Mouse (Mus musculus) lung, embryonic 14.5 days (tissue): ENCODE measurements around the gene Sfrp5. TPM values are rescaled to one million over a fixed set of nuclear protein-coding genes. Genes with fewer than 3 reads are reported as not detected.
A peak's percentile ranks its signal among the peaks of the same experiment; 100 is the strongest.

Experiments
- ATAC-seq: fragments of 200-750 bp; cut with Nextera tagmentation; 2 replicates; pipeline ENCODE4 v1.8.0; 2017; ENCODE audit warnings: mild to moderate bottlenecking, moderate TSS enrichment, moderate library complexity; ENCODE audit not compliant: insufficient read depth
- DNase-seq: peaks from one replicate; pipeline ENCODE4 v3.0.0-alpha.2; 2015
- H3K27ac ChIP-seq: fragments of 300-500 bp; sonication (generic); 2 replicates; pipeline ENCODE4 v1.5.1; 2014; ENCODE audit warnings: low read depth, mild to moderate bottlenecking, moderate library complexity
- H3K27me3 ChIP-seq: fragments of 300-500 bp; sonication (generic); 2 replicates; pipeline ENCODE4 v1.6.1; 2014; ENCODE audit warnings: low read length, control low read depth; ENCODE audit not compliant: insufficient read depth
- H3K36me3 ChIP-seq: fragments of 300-500 bp; sonication (generic); 2 replicates; pipeline ENCODE4 v1.6.1; 2014; ENCODE audit warnings: control low read depth; ENCODE audit not compliant: insufficient read depth
- H3K4me1 ChIP-seq: fragments of 300-500 bp; sonication (generic); 2 replicates; pipeline ENCODE4 v1.6.1; 2014; ENCODE audit warnings: antibody characterized with exemption, control low read depth; ENCODE audit not compliant: insufficient read depth
- H3K4me2 ChIP-seq: fragments of 300-500 bp; sonication (generic); 2 replicates; pipeline ENCODE4 v1.6.1; 2014; ENCODE audit warnings: mild to moderate bottlenecking
- H3K4me3 ChIP-seq: fragments of 300-500 bp; sonication (generic); 2 replicates; pipeline ENCODE4 v1.5.1; 2014; ENCODE audit warnings: low read depth, low read length
- H3K9ac ChIP-seq: fragments of 300-500 bp; sonication (generic); 2 replicates; pipeline ENCODE4 v1.6.1; 2014
- H3K9me3 ChIP-seq: fragments of 300-500 bp; sonication (generic); 2 replicates; pipeline ENCODE4 v1.6.1; 2016; ENCODE audit warnings: low read depth, low read length, control low read depth
- CTCF ChIP-seq: IDR thresholded peaks from 2 replicates; pipeline ENCODE4 v1.5.1; 2016; ENCODE audit warnings: antibody characterized with exemption, low read depth
- WGBS: fragments of 180-500 bp; shearing (Covaris S2); extraction: QIAGEN DNeasy Blood & Tissue Kit; methylation state at CpG from one replicate; pipeline ENCODE4 v1.1.7; 2014; 5-methylcytosine and 5-hydroxymethylcytosine counted together
- polyA plus RNA-seq: library from polyadenylated mRNA; unstranded; fragments of >200 nt; fragmentation: Nextera tagmentation; extraction: Ambion mirVana; gene quantifications from 2 replicates; pipeline ENCODE4 v1.2.1, GENCODE M21; 2014

Gene Sfrp5
- 0.28 and 1.0 TPM in 2 replicates for polyA plus RNA-seq

DNA sequence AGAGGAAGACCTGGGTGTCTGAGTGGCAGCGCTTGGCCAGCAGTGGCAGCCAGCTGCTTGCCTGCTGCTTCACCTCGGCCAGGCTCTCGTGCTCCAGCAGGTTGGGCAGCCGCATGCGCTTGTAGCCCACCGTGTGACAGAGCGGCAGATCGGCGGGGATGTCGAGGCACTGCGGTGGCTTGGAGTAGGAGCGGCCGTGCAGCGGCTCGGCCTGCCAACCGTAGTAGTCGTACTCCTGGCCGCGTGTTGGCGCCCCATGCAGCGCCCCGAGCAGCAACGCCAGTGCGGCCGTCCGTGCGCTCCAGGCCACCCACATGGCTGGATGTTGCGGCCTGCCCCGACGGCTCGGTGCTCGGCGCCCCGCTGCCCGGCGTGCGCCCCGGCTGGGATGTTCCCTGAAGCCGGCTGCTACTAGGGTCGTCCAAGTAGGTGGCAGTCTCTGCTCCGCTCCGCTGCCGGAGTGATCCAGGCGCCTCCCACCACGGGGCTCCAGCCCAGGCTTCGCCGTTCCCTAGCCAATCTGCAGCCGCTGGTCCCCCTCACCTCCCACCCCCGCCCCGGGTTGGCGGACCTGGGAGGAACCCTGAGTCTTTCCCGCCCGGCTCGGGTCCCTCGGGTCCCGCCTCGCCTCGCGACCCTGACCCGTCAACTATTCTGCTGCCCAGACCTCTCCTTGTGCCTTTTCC, at the start of gene Sfrp5:
Gene Sfrp5 (minus strand): TSS at position 557 of the 686 bp plus-strand sequence.
- ATAC-seq, result peak; percentile 52
- under 1% methylated on average over 57 of the region's 60 CpGs for WGBS
- H3K9ac ChIP-seq, result no peak within 1 kb of the TSS

DNA sequence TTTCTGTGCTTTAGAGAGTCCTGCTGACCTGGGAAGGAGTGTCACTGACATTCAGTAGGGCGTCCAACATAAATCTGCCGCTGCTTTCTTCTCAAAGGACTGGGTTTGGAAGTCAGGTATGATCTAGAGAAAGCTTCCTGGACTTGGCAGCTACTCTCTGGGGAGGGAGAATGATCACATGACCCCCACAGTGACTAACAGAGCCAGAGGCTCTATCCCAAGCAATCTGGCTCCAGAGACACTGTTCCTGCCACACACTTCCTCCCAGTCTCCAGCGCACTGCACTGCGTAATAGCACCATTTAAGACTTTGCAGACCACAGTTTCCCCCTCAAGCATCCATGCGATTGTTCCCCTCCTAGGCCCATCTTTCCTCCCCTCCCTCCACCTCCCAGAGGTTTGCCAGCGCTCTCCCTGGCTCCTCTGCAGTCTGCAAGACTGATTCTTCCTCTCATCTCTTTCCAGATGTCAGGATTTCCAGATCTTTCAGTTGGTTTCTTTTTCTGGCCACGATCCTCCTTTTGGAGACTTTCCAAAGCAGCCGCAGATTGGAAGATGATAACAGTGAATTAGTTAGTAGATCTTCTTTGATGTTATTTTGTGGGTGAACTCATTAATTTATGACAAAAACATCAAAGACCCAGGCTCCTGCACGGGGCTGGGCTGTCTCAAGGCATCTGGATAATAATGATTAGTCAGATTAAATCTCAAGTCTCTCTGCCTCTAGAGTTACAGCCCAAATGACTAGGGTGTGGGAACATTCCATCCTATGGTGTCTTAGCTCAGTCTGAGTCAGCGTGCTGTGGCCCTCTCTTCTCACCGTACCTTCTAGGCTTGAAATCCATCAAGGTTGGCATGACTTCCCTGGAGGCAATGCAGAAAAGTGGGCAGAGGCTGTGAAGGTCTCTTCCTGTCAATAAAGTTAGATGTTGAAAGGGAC, 48.2 kb upstream of the Sfrp5 start:
- 62% methylated on average over 11 of the region's 11 CpGs for WGBS
- Histone ChIP-seq H3K27ac (no peak overlapping the region), H3K9me3 (no peaks in the 10 kb centered on the region), H3K4me2 (no peak overlapping the region), H3K9ac (no peak overlapping the region), H3K27me3 (peaks cover 5% of the 10 kb centered on the region), H3K4me1 (no peaks in the 10 kb centered on the region), H3K36me3 (no peaks in the 10 kb centered on the region), H3K4me3 (no peak overlapping the region)
- TF ChIP-seq CTCF, result no peak
- DNase-seq, result no peak
- ATAC-seq, result no peak

More for the DNA sequence above, at the start of gene Sfrp5:
- peaks cover 52% of the 10 kb centered on the region for H3K27me3 ChIP-seq
- peak within 1 kb of the TSS; percentile 25 for H3K4me3 ChIP-seq
- H3K4me2 ChIP-seq, result peak within 1 kb of the TSS; percentile 53
- no peaks in the 10 kb centered on the region for H3K36me3 ChIP-seq
- peak; percentile 30 for DNase-seq
- no peaks in the 10 kb centered on the region; the same call in 1 of the 2 replicates for H3K9me3 ChIP-seq
- no peak for TF ChIP-seq CTCF
- H3K27ac ChIP-seq, result no peak within 1 kb of the TSS
- H3K4me1 ChIP-seq, result no peaks in the 10 kb centered on the region

DNA sequence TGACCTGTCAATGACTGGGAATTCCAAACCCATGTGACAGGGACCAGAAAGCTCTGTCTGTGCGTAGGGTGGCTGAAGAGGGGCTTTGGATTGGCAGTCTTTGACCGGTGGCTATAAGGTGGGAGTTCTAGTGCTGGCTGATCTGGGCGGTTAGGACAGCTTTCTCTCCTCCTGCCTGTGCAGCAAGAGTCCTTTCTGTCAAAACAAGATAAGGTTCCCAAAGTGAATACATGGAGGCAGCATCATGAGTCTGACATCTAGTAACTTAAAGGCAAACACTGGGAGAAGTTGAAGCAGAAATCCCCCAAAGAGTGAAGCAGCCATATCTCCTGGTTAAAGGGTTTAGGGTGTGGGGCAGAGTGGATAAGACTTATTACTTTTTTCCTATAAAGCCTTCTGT, 45.5 kb upstream of the Sfrp5 start, which contains the start of gene Golga7b:
Gene Golga7b (plus strand): TSS at position 56 of the 400 bp plus-strand sequence.
- H3K4me2 ChIP-seq, result no peak within 1 kb of the TSS
- H3K27me3 ChIP-seq, result no peaks in the 10 kb centered on the region
- H3K36me3 ChIP-seq, result no peaks in the 10 kb centered on the region
- ATAC-seq, result no peak
- H3K4me3 ChIP-seq, result no peak within 1 kb of the TSS
- 71% methylated on average over 3 of the region's 3 CpGs for WGBS
- H3K27ac ChIP-seq, result no peak within 1 kb of the TSS
- H3K4me1 ChIP-seq, result no peaks in the 10 kb centered on the region
- DNase-seq, result no peak
- no peak within 1 kb of the TSS for H3K9ac ChIP-seq
- H3K9me3 ChIP-seq, result no peaks in the 10 kb centered on the region
- no peak for TF ChIP-seq CTCF

GRCm38 (mm10) chr19:42246626-42247025, 44.6 kb upstream of the Sfrp5 start:
- Histone ChIP-seq H3K27ac (no peak overlapping the region), H3K9ac (no peak overlapping the region), H3K9me3 (no peaks in the 10 kb centered on the region), H3K4me1 (no peaks in the 10 kb centered on the region), H3K27me3 (no peaks in the 10 kb centered on the region), H3K36me3 (no peaks in the 10 kb centered on the region), H3K4me3 (no peak overlapping the region), H3K4me2 (no peak overlapping the region)
- no peak for ATAC-seq
- DNase-seq, result no peak
- no peak for TF ChIP-seq CTCF
- WGBS, result 45% methylated on average over 5 of the region's 5 CpGs

- Histone ChIP-seq H3K9ac (no peak overlapping the region), H3K27me3 (no peaks in the 10 kb centered on the region), H3K27ac (no peak overlapping the region), H3K4me2 (no peak overlapping the region), H3K36me3 (no peaks in the 10 kb centered on the region), H3K4me3 (no peak overlapping the region), H3K4me1 (no peaks in the 10 kb centered on the region), H3K9me3 (no peaks in the 10 kb centered on the region)
- no peak for TF ChIP-seq CTCF
- WGBS, result 46% methylated on average over 3 of the region's 3 CpGs
- DNase-seq (no peak), ATAC-seq (no peak)
Observed at GRCm38 (mm10) chr19:42243401-42243800, 41.3 kb upstream of the Sfrp5 start.

DNA sequence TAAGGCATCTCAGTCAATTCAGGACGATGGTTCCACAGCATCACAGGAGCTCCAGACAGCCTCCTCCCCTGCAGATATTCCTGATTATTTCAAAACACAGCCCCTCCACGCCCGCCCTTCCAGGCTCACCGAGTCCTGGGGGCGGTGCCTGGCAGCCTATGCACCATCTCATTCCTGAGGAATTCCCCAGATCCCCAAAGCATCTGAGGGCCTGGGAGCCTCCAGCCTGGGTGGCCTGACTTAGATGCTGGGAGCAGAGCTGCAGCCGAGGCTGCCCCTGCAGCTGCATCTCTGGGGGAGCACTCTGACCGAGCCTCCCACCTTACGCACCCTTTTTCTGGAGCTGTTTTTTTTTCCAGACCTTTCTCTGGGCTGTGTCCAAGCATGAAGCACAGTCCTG, 38.8 kb upstream of the Sfrp5 start:
- DNase-seq (no peak), ATAC-seq (no peak)
- no peak overlapping the region for H3K4me3 ChIP-seq
- H3K4me1 ChIP-seq, result no peaks in the 10 kb centered on the region
- no peak for TF ChIP-seq CTCF
- no peaks in the 10 kb centered on the region for H3K9me3 ChIP-seq
- H3K9ac ChIP-seq, result no peak overlapping the region
- 39% methylated on average over 8 of the region's 8 CpGs for WGBS
- H3K27ac ChIP-seq, result no peak overlapping the region
- no peaks in the 10 kb centered on the region for H3K27me3 ChIP-seq
- no peak overlapping the region for H3K4me2 ChIP-seq
- no peaks in the 10 kb centered on the region for H3K36me3 ChIP-seq

- no peaks in the 10 kb centered on the region for H3K9me3 ChIP-seq
- no peak for TF ChIP-seq CTCF
- no peaks in the 10 kb centered on the region for H3K36me3 ChIP-seq
- DNase-seq (no peak), ATAC-seq (no peak)
- no peak overlapping the region for H3K4me2 ChIP-seq
- H3K27me3 ChIP-seq, result no peaks in the 10 kb centered on the region
- H3K9ac ChIP-seq, result no peak overlapping the region
- 59% methylated on average over 7 of the region's 7 CpGs for WGBS
- no peak overlapping the region for H3K27ac ChIP-seq
- no peak overlapping the region for H3K4me3 ChIP-seq
- no peaks in the 10 kb centered on the region for H3K4me1 ChIP-seq
Observed at GRCm38 (mm10) chr19:42238341-42238715, 36.3 kb upstream of the Sfrp5 start.
